Mouse (Mus musculus) stomach, embryonic 16.5 days (tissue): ENCODE data around the gene Pklr. TPM values are rescaled to one million over a fixed set of nuclear protein-coding genes. Genes with fewer than 3 reads are reported as not detected.

Experiments
- ATAC-seq: fragments of 200-750 bp; cut with Nextera tagmentation; 2 replicates; pipeline ENCODE4 v1.8.0; 2017; ENCODE audit warnings: moderate number of reproducible peaks, moderate TSS enrichment; ENCODE audit not compliant: insufficient read depth, low FRiP score
- H3K27ac ChIP-seq: fragments of 300-500 bp; sonication (generic); 2 replicates; pipeline ENCODE4 v1.5.1; 2014; ENCODE audit warnings: low read length
- H3K27me3 ChIP-seq: fragments of 300-500 bp; sonication (generic); 2 replicates; pipeline ENCODE4 v1.6.1; 2014; ENCODE audit warnings: low read length, control low read depth, mixed read lengths; ENCODE audit not compliant: control insufficient read depth, insufficient read depth
- H3K36me3 ChIP-seq: fragments of 300-500 bp; sonication (generic); 2 replicates; pipeline ENCODE4 v1.6.1; 2014; ENCODE audit warnings: low read length; ENCODE audit not compliant: control insufficient read depth, insufficient read depth
- H3K4me1 ChIP-seq: fragments of 300-500 bp; sonication (generic); 2 replicates; pipeline ENCODE4 v1.6.1; 2014; ENCODE audit warnings: low read length, control low read depth, mixed read lengths; ENCODE audit not compliant: control insufficient read depth, insufficient read depth
- H3K4me2 ChIP-seq: fragments of 300-500 bp; sonication (generic); 2 replicates; pipeline ENCODE4 v1.6.1; 2014; ENCODE audit warnings: low read depth, low read length, mixed read lengths
- H3K4me3 ChIP-seq: fragments of 300-500 bp; sonication (generic); replicated peaks from 2 replicates; pipeline ENCODE4 v1.5.1; 2014; ENCODE audit warnings: mild to moderate bottlenecking, low read length
- H3K9ac ChIP-seq: fragments of 300-500 bp; sonication (generic); 2 replicates; pipeline ENCODE4 v1.6.1; 2014; ENCODE audit warnings: low read length
- H3K9me3 ChIP-seq: fragments of 300-500 bp; sonication (generic); replicated peaks from 2 replicates; pipeline ENCODE4 v1.6.1; 2016; ENCODE audit warnings: low read length, control low read depth; ENCODE audit not compliant: control insufficient read depth
- WGBS: fragments of 180-500 bp; shearing (Covaris S2); extraction: QIAGEN DNeasy Blood & Tissue Kit; methylation state at CpG from one replicate; pipeline ENCODE4 v1.1.7; 2014; 5-methylcytosine and 5-hydroxymethylcytosine counted together
- polyA plus RNA-seq: library from polyadenylated mRNA; unstranded; fragments of >200 nt; fragmentation: Nextera tagmentation; extraction: Ambion mirVana; gene quantifications from 2 replicates; pipeline ENCODE4 v1.2.1, GENCODE M21; 2015

Pklr gene
- polyA plus RNA-seq, 1 experiment from 2014 or later: 22.0 TPM

GRCm38 (mm10) chr3:89113058-89113457, 22.9 kb upstream of the Pklr start:
- no peak for ATAC-seq
- Histone ChIP-seq H3K27me3 (no peaks in the 10 kb centered on the region), H3K4me2 (no peak overlapping the region), H3K9ac (no peak overlapping the region), H3K4me3 (no peak overlapping the region), H3K9me3 (no peaks in the 10 kb centered on the region), H3K27ac (no peak overlapping the region), H3K4me1 (no peaks in the 10 kb centered on the region), H3K36me3 (no peaks in the 10 kb centered on the region)
- 71% methylated on average over 4 of the region's 4 CpGs for WGBS

GRCm38 (mm10) chr3:89115522-89115921, 20.4 kb upstream of the Pklr start:
- Histone ChIP-seq H3K27ac (no peak overlapping the region), H3K9ac (no peak overlapping the region), H3K36me3 (no peaks in the 10 kb centered on the region), H3K4me2 (no peak overlapping the region), H3K4me3 (no peak overlapping the region), H3K4me1 (no peaks in the 10 kb centered on the region), H3K27me3 (no peaks in the 10 kb centered on the region), H3K9me3 (no peaks in the 10 kb centered on the region)
- WGBS: 8% methylated on average over 2 of the region's 2 CpGs
- ATAC-seq: peak; percentile 44; the same call in 1 of the 2 replicates

GRCm38 (mm10) chr3:89123313-89123712, 12.6 kb upstream of the Pklr start:
- 0 out of 2 replicates have a peak, but pooled peaks cover 4% of the 10 kb centered on the region for H3K4me1 ChIP-seq
- 53% methylated on average over 2 of the region's 2 CpGs for WGBS

GRCm38 (mm10) chr3:89124241-89124640, 11.7 kb upstream of the Pklr start:
- H3K4me1 ChIP-seq: 0 out of 2 replicates have a peak, but pooled peaks cover 4% of the 10 kb centered on the region
- no peak overlapping the region for H3K4me3 ChIP-seq
- no peaks in the 10 kb centered on the region for H3K9me3 ChIP-seq
- H3K9ac ChIP-seq: no peak overlapping the region
- H3K4me2 ChIP-seq: no peak overlapping the region
- H3K27ac ChIP-seq: no peak overlapping the region
- H3K36me3 ChIP-seq: no peaks in the 10 kb centered on the region
- 57% methylated on average over 3 of the region's 3 CpGs for WGBS
- no peaks in the 10 kb centered on the region for H3K27me3 ChIP-seq
- no peak for ATAC-seq

More at GRCm38 (mm10) chr3:89123313-89123712, 12.6 kb upstream of the Pklr start:
- H3K27ac ChIP-seq: no peak overlapping the region
- H3K4me3 ChIP-seq: no peak overlapping the region
- H3K27me3 ChIP-seq: no peaks in the 10 kb centered on the region
- H3K9ac ChIP-seq: no peak overlapping the region
- no peak overlapping the region for H3K4me2 ChIP-seq
- H3K36me3 ChIP-seq: no peaks in the 10 kb centered on the region
- no peaks in the 10 kb centered on the region for H3K9me3 ChIP-seq
- no peak for ATAC-seq

GRCm38 (mm10) chr3:89125981-89126380, 10.0 kb upstream of the Pklr start:
- no peak overlapping the region for H3K4me3 ChIP-seq
- H3K4me1 ChIP-seq: 0 out of 2 replicates have a peak, but pooled peaks cover 4% of the 10 kb centered on the region
- no peak for ATAC-seq
- H3K9ac ChIP-seq: no peak overlapping the region
- no peak overlapping the region for H3K27ac ChIP-seq
- WGBS: 88% methylated on average over 3 of the region's 3 CpGs
- no peaks in the 10 kb centered on the region for H3K36me3 ChIP-seq
- no peak overlapping the region for H3K4me2 ChIP-seq
- no peaks in the 10 kb centered on the region for H3K27me3 ChIP-seq
- H3K9me3 ChIP-seq: no peaks in the 10 kb centered on the region

GRCm38 (mm10) chr3:89129908-89130307, 6.0 kb upstream of the Pklr start:
- peaks cover 10% of the 10 kb centered on the region; the same call in 1 of the 2 replicates for H3K4me1 ChIP-seq
- no peaks in the 10 kb centered on the region for H3K36me3 ChIP-seq
- WGBS: 81% methylated on average over 3 of the region's 3 CpGs
- no peaks in the 10 kb centered on the region for H3K27me3 ChIP-seq
- ATAC-seq: no peak
- H3K9me3 ChIP-seq: no peaks in the 10 kb centered on the region
- H3K27ac ChIP-seq: no peak overlapping the region
- no peak overlapping the region for H3K4me2 ChIP-seq
- no peak overlapping the region for H3K9ac ChIP-seq
- no peak overlapping the region for H3K4me3 ChIP-seq

GRCm38 (mm10) chr3:89131816-89132215, 4.1 kb upstream of the Pklr start:
- no peak for ATAC-seq
- peaks cover 10% of the 10 kb centered on the region; the same call in 1 of the 2 replicates for H3K4me1 ChIP-seq
- peak overlapping the region; percentile 60 for H3K4me2 ChIP-seq
- no peaks in the 10 kb centered on the region for H3K9me3 ChIP-seq
- no peaks in the 10 kb centered on the region for H3K36me3 ChIP-seq
- WGBS: 36% methylated on average over 4 of the region's 4 CpGs
- no peak overlapping the region for H3K27ac ChIP-seq
- peak overlapping the region; percentile 40 for H3K4me3 ChIP-seq
- peak overlapping the region; percentile 67; the same call in 1 of the 2 replicates for H3K9ac ChIP-seq
- no peaks in the 10 kb centered on the region; the same call in 1 of the 2 replicates for H3K27me3 ChIP-seq

GRCm38 (mm10) chr3:89132285-89133062, 3.5 kb upstream of the Pklr start:
- no peaks in the 10 kb centered on the region for H3K9me3 ChIP-seq
- H3K36me3 ChIP-seq: no peaks in the 10 kb centered on the region
- WGBS: 12% methylated on average over 30 of the region's 30 CpGs
- peaks cover 10% of the 10 kb centered on the region; the same call in 1 of the 2 replicates for H3K4me1 ChIP-seq
- peak overlapping the region; percentile 40 for H3K4me3 ChIP-seq
- no peak overlapping the region for H3K27ac ChIP-seq
- peak overlapping the region; percentile 67 for H3K9ac ChIP-seq
- no peaks in the 10 kb centered on the region; the same call in 1 of the 2 replicates for H3K27me3 ChIP-seq
- ATAC-seq: peak; percentile 57
- H3K4me2 ChIP-seq: peak overlapping the region; percentile 60

GRCm38 (mm10) chr3:89133063-89133450, 2.9 kb upstream of the Pklr start:
- ATAC-seq: no peak
- H3K27ac ChIP-seq: peak overlapping the region; percentile 14; the same call in 1 of the 2 replicates

More at GRCm38 (mm10) chr3:89133063-89133450, 2.9 kb upstream of the Pklr start:
- Histone ChIP-seq H3K36me3 (no peaks in the 10 kb centered on the region), H3K4me1 (peaks cover 10% of the 10 kb centered on the region; the same call in 1 of the 2 replicates), H3K27me3 (no peaks in the 10 kb centered on the region; the same call in 1 of the 2 replicates), H3K4me3 (no peak overlapping the region), H3K4me2 (peak overlapping the region; percentile 60; the same call in 1 of the 2 replicates), H3K9ac (no peak overlapping the region), H3K9me3 (no peaks in the 10 kb centered on the region)
- 73% methylated on average over 7 of the region's 7 CpGs for WGBS
